Mouse (Mus musculus): ENCODE measurements at regions not wholly inside any gene's neighbourhood (a gene's known extent, or its start where the extent isn't known, plus 50 kb on each side); places are given as distances from the start of the nearest gene placed in this dataset.

DNA sequence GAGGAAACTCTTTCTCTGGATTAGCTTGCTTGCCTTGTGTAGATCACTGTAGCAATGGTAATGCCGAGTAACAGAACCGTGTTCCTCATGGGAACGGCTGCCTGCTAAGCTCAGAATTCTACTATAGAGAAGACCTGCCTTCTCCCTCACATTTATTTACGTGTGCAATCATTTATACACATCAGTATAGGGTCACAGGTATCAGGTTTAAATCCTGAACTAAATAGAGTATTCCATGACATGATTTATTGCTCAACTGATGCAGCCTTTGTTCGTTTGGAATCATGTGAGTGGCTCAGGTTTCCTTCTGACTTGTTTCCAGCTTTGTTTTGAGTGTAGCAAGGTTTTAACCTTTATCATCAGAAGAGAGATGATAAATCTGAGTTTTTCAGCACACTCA lies 329.4 kb downstream of the Galc start:
- DNase-seq (ENCODE audit: extremely low spot score in 1 of 2, low spot score in 1 of 2), result no peak

DNA sequence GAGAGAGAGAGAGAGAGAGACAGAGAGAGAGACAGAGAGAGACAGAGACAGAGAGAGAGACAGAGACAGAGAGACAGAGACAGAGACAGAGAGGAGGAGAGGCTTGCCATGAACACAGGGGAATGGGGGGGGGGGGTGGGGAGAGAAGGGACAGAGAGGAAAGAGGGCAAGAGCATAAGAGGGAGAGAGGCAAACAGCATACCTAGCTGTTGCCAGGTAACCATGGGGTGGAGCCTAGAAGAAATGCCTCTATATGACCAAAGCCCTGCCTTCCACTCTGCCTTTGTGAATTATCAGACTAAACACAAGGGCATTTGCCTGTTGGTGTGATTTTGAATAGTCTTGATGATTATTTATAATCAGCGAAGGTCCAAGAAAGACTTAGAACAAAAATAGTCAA lies 332.2 kb downstream of the Galc start:
- DNase-seq (ENCODE audit: extremely low spot score in 1 of 2, low spot score in 1 of 2), result no peak

DNA sequence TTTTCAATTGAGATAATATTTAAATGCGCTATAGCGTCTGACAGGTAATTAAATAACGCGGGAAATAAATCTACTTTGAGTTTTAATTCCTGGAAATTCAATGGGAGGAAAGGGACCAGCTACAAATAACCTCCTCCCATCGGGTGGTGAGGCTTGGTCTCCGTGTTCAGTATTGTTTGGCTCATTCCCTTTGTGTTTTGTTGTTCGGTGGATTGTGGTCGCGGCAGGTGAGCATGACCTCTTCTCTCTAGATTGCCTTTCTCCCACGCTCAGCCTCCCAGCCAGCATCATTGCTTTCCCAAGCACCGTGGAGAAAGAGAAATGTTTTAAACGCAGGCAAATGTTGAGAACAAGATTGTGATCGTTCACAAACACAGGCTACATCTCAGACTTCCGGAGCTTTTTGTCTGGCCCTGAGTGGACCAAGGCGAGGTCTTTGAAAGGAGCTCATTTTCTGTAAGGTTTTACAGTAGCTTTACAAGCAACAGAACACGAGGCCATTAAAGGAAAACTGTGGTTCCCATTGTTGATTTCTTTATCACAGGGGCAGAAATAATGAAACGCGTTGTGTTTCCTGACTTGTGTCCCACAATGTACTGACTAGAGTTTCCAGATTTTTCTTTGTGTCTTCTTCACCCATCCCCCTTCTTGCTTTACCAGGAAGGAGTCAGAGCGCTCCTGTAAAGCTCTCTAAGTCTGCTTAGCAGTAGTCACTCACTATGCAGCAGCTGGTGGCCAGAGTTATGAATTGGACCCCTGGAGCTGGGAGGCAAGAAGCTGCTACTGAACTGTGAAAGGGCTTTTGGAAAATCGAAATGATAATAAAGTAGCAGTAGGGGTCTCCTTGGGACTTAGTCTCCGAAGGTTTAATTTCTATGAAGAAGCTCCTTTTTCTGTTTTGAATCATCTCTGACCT lies 337.7 kb downstream of the Galc start:
- no peak for DNase-seq (ENCODE audit: extremely low spot score in 1 of 2, low spot score in 1 of 2)

DNA sequence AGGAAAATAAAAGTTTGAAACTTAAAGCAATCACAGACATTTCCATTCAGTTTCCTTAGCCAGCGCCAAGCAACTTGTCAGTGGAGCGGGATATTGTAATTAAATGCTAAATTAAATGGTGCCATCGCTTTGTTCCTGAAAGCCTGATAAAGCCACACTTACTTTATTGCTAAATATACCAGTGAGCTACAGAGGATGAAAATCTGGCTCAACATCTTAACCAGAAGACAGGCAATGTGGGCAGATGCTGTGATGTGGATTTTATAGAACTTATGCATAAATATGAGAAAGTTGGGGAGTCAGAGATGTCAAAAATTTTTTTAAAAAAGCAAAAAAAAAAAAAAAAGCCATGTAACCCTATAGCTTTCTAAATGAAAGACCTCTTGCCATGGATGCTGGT lies 340.8 kb downstream of the Galc start:
- no peak for DNase-seq (ENCODE audit: extremely low spot score in 1 of 2, low spot score in 1 of 2)

DNA sequence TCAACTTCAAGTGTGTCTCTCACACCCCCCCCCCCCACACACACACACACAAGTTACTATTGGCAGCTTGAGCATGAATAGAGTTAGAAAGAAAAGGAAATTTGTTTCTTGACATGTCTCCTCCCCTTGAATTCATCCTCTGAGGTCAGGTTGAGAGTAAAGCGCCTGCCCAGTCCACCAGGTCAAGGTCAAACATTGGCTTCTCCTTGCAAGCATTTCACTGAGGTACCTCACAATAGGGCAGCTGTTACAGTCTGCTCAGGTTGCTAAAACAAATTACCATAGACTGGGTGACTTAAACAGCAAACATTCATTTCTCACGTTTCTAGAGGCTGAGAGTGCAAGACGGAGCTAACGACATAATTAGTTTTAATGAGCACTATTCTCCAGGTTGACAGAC lies 344.2 kb downstream of the Galc start:
- no peak for DNase-seq (ENCODE audit: extremely low spot score in 1 of 2, low spot score in 1 of 2)

DNA sequence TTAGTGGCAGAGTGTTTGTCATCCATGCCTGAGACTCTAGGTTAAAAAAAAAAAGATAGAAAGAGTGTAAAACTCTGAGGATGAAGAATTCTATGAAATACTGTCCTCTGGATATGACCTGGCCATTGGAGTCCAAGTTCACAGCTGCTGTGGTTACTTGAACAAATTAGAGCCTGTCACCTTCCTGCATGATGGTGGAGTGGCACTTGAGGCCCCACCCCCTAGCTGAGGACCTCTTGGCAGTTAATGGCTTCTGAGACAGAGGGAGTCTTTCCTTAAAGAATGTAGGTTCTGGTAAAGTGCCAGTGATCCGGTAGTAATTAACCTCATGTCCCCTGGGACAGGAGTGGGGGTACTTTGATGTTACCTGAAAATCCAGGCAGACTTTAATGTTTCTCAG lies 346.5 kb downstream of the Galc start:
- DNase-seq (ENCODE audit: extremely low spot score in 1 of 2, low spot score in 1 of 2), result no peak

DNA sequence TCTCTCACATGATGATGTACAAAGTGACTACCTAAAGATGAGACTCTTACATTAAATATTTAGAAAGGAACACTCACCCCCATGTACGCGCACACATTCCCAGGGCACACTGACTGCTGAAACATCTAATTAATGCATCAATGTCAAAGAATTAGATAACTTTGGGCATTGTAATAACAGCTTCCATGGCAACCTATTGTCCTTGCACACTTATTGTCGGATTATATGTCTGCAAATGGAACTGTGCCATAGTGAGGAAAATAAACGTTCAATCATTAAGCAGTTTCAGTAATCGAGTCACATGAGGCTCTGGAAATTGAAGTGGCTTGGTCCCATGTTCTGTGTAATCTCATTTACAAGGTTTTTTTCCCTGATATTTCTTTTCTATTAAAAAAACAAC lies 360.0 kb downstream of the Galc start:
- no peak for DNase-seq (ENCODE audit: extremely low spot score in 1 of 2, low spot score in 1 of 2)

DNA sequence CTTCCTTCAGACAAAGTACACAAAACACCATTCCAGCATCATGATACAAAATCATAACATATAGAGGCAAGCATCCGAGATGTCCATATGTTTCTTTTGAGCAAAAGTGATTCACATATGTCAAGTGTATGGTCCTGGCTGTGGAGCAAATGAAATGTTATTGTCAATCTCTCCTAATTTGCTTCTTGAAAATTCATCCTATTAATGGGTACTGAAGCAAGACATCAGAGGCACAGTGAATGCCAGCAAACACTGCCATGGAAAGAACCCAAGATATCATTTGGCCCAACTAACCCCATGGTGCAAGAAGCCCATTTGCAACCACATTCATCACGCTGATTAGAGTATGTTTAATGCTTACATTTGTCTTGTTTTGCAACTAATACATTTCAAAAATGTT lies 361.1 kb downstream of the Galc start:
- DNase-seq (ENCODE audit: extremely low spot score in 1 of 2, low spot score in 1 of 2), result no peak

DNA sequence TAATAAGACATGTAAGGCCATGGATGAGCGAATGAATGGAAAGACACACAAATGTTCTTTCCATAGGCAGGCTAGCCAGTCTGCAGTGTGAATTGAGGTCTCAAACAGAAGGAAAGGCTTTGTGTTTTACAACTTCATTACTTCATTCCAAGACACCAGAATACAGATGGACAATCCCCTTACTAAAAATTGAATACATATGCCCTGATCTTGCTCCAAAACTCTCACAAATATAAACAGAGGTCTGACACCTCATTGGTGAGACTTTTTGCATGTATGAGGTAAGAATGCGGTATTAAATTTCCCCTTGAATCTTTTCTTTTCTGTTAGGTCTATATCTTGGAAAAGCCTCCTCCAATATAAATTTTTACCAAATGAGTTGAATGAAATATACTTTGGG lies 363.3 kb downstream of the Galc start:
- no peak for DNase-seq (ENCODE audit: extremely low spot score in 1 of 2, low spot score in 1 of 2)

DNA sequence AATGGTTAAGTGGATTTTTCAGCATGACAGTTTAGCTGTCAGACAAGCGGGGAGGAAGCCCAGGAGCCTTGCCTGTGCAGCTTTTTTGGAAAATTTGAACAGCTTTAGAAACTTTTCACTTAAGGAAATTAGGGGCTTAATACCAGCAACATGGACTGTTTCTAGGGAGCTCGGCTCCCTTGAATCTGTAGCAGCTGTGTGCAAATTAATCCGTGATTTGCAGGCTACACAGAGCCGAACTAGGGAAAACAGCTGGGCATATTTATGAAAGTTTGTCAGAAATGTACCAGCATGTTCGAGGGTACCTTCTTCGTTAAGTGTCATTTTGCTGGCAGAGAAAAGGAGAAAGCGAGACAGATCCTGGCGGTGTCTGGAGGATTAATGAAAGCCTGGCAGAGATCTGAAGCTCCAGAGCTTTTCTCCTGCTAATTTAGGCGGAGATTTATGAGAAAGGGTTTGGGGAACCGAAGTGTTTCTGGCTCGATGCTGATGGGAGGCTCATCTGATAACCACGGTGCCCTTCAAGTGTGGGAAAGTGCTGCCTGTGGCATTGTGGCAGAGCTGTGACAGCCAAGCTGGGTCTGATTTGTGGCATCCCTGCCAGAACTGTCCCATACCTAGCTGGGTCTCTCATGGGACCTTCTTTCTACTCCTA lies 370.3 kb downstream of the Galc start:
- DNase-seq (ENCODE audit: extremely low spot score in 1 of 2, low spot score in 1 of 2), result no peak

DNA sequence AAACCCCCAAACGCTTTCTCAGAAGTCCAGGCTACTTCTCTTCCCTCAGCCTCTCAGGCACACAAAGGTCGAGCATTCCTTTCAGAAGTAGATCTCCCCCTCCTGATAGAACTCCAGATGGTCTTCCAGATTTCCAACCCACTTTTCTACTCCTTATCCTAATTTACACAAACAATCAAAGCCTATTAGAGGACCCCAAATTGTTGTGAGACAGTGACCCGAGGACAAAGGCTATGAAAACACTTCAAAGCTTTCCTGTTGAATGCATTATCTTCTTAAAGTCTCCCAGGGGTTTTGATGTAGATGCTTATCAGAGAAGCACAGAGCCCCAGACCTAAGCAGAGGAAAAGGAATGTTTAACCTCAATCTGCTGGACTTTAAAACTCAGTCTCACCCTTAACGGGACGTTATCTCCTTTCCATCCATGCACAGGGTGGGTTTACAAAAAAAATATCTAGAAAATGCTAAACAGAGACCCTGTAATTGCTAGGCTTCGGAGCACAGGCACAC lies 370.9 kb downstream of the Galc start:
- no peak for DNase-seq (ENCODE audit: extremely low spot score in 1 of 2, low spot score in 1 of 2)

DNA sequence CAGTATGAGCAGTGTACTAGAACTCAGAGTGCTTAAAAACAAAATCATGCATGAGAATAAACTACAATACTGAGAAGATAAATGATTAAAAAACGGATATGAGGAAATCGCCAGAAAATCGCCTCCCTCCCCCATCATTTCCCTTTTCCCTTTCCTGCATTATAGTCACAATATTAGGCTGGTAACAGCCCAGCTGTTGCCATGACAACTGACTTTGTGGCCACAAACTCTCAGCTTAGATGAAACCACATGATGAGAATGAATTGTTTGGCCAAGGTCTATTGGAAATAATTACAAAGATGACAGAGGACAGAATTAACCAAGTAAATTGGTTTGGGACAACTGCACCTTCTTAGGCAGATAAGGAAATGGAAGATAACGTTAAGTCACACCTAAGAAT lies 376.8 kb downstream of the Galc start:
- DNase-seq (ENCODE audit: extremely low spot score in 1 of 2, low spot score in 1 of 2), result no peak

DNA sequence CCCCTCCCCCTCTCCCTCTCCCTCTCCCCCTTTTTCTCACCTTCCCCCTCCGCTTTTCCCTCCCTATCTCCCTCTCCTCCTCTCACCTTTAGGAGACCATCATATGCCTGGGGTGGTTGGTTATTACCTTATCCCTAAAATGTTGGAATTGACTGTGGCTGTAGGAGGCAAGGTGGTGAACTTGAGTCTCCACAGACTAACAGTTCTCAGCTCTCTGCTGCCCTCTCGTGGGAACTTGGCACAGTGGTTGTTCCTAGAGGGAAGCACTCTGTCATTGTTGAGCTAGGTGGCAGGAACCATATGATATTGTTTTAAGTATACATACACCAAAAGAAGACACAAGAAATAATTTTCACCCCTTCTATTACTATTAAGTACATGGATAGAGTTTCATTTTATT lies 386.9 kb downstream of the Galc start:
- peak; percentile 68 to 93 for DNase-seq (ENCODE audit: extremely low spot score in 1 of 2, low spot score in 1 of 2)

DNA sequence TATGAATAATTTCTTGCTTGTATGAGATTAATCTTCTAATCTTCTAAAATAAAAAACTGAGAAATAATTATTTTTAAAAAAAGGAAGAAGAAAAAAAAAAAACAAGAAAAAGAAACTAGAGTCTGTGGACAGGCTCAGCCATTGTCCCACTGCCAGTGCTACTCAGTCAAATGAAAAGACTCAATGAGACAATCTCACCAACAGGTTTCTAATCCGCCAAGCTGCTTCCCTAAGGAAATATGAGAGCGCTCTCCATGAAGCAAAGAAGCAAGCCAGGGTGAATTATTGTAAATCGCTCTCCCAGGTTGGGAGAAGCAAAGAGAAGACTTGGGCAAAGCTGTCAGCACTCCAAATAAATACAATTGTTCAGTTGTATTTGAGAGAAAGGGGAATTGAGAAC lies 396.3 kb downstream of the Galc start:
- no peak for DNase-seq (ENCODE audit: extremely low spot score in 1 of 2, low spot score in 1 of 2)

DNA sequence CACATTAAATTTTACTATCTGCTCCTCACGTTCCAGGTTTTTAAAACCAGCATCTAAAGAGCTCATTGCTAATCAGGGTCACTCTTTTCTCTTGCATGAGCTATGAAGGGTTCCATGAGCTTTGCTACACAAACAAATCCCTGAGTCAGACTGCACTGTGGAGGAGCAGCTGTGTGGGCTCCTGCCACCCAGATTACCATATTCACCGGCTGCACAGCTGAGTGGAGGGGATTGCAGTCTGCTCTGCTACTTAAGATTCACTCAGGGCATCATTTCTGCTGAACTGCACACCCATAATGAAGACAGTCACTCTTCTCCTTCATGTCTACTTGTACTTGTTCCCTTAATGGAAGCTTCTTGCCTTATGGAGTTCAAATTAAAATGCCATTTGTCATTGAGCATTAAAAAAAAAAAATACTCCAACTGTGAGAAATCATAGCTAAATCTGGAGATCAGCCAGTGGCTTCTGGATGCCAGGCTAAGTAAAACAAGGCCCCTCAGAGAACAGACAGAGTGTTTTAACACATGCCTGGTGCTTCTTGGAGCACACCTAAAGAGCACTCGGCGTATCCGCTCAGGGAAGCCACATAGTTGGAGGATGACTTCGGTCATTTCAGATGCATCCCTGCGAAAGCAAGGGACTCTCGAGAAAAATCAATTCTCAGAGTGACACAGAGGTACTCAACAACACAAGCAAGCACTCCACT lies 422.9 kb downstream of the Galc start:
- DNase-seq (ENCODE audit: extremely low spot score in 1 of 2, low spot score in 1 of 2), result peak; percentile 13

DNA sequence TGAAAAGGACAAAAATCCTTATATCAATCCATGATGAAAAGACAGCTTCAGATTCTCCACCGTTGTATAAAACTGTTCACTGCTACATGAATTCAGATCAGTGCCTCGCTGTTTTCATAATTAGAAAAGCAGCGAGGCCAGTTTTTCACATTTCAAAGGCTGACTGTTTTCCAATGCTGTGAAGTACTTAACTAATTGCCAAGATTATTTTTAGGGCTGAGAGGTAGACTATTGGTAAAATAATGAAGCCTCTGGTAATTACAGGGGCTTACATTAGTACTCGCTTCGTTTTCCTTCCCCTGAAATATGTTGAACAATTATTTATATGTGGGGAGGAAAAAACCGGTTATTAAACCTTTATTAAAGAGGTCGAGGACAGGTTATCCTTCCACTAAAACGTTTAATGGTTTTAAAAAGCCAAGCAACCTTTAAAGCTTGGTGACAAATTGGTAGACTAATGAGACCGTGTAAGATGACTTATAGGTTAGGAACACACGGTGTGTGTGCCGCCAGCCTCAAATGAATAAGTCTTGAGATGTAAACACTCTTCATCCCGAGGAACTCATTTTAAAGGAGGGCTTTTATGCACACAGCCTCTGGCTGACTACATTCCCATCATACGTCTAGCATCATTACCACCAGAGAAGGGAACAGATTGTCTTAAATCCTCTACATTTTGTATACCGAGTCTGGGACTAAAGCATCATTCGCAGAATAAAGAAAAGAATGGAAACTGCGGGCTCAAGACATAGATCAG lies 465.7 kb downstream of the Galc start:
- no peak for DNase-seq (ENCODE audit: extremely low spot score in 1 of 2, low spot score in 1 of 2)

DNA sequence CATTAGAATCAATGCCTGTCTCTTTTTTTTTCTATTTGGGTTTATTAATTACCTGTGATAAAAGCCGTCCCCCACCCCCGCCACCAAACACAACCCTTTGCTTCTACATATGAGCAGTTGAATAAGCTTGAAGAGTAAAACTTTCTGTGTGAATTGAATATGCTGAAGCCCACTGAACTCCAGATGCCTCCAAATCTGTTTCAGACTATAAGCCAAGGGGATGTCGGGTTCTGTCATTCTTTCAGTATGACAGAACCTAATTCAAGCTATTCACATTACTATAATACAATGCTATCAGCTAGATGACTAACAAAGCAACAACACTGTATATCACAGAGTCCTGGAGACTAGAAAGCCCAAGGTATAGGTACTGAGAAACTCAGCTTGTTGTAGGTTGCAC lies 475.8 kb downstream of the Galc start:
- no peak for DNase-seq (ENCODE audit: extremely low spot score in 1 of 2, low spot score in 1 of 2)

DNA sequence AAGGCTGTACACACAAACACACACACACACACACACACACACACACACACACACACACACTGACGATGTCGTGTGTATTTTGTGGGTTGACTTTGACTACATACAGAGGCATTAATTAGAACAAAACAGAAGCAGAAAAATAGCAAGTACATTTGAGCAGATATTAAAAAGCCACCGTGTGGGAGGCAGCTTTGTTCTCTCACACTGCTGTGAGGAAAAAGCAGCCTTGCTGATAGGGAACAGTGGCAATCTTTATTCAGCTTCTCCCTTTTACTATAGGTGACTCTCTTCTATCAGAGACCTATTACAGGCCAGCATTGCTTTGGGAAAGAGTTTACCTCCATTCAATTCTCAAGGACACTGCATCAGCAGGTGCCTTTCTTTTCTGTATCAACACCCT lies 500.1 kb downstream of the Galc start:
- DNase-seq (ENCODE audit: extremely low spot score in 1 of 2, low spot score in 1 of 2), result no peak

DNA sequence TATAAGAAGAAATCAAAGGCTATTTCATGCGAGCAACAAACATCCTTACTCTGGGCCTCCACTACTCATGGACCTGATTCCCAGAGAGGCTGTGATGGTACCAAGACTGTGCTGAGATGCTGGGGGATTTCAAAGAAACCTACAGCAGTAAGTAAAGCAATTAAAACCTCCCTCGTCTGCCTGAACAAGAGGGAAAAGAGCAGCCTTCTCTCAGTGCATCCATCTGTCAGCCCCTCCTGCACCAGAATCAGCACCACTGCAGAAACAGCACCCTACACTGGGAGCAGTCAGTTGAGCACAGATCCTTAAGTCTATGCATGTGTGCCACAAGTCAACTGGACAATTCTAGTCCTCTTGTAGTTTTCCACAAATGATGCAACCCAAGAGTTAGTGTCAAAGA lies 500.6 kb downstream of the Galc start:
- DNase-seq (ENCODE audit: extremely low spot score in 1 of 2, low spot score in 1 of 2), result peak in 1 of 2 experiments; percentile 8

DNA sequence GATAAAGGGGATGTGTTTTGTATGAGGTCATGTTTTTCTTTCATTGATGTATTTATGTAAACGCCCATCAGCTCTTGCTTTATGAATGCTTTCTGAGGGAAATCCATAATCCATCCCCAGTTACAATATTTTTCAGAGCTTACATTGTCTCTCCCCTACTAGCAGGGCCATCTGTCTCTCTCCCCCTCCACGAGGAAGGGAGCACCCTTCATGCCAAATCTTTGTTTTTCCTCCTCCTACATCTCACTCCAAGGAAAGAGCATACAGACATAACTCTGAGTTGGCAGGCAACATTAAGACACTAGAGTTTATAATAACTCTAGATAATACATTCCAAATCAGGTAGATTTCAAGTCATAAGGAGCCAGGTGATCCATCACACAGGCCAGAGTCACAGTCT lies 509.1 kb downstream of the Galc start:
- no peak for DNase-seq (ENCODE audit: extremely low spot score in 1 of 2, low spot score in 1 of 2)

DNA sequence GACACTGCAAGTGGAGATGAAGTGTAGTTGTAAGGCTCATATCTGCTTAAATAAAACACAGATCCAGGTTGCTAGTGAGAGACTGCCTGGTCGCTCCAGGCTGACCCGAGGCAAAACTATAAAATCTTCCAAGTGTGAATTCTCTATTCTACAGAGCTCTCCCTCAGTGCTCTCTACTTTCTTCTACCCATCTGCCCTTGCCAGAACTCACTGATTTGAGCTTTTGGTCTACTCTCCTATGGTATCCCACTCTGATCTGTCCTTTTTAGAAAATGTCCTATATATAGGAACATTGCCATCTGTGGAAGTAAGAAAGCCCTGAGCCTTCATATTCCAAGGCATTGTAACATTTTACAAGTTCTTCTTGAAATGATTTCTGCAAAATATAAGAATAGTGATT lies 518.3 kb downstream of the Galc start:
- DNase-seq (ENCODE audit: extremely low spot score in 1 of 2, low spot score in 1 of 2), result no peak

Data from layer of hippocampus, postnatal 25 days (tissue).